Mouse (Mus musculus) urinary bladder, postnatal 14 days (tissue): ENCODE measurements around the gene Rhox13.

ENCODE experiments used
- DNase-seq: peaks from one replicate; pipeline ENCODE4 v3.0.0; 2021; ENCODE audit warnings: low spot score

Gene Rhox13

DNA sequence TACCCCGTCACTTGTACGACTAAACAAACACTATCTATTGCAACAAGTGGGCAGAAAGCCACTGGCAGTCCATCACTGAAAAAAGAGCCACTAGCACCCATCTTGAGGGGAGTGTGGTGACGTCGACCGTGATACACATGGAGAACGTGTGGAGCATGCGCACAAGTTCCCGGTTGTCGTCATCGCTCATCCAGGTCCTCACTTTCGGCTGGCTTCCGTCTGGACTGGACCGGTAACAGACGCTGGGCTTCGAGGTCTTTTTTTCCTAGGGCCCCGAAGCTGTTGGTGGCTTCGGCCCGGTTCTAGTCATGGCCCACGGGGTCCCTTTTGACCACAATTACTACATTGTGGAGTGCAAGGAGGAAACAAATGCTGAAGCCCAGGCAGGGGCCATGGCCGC lies at the start of gene Rhox13:
Gene Rhox13, plus strand, starts transcription at position 238 of the 400 bp plus-strand sequence.
- no peak for DNase-seq

GRCm38 (mm10) chrX:38084226-38084625 lies 36.8 kb upstream of the Rhox13 start:
- DNase-seq: peak; percentile 44

DNA sequence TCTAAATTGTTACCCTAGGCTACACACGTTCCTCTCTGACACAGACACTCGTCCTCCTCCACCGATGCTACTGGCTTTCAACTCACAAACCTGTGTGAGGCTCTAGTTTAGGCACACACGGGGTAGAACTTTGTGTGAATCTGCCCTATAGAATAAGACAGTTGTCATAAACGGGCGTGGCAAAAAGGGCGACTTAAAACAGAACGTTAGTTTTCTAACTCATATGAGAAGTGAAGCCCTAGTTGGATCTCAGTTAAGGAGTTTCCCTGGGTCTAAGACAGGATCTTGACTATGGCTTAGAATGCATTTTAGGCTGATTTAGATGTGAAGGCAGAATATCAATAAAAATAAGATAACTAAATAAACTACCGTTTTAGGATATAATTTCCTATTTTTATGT lies 36.0 kb upstream of the Rhox13 start, which contains the start of gene Rhox11:
Gene Rhox11, minus strand, starts transcription at position 101 of the 400 bp plus-strand sequence.
- DNase-seq: no peak

DNA sequence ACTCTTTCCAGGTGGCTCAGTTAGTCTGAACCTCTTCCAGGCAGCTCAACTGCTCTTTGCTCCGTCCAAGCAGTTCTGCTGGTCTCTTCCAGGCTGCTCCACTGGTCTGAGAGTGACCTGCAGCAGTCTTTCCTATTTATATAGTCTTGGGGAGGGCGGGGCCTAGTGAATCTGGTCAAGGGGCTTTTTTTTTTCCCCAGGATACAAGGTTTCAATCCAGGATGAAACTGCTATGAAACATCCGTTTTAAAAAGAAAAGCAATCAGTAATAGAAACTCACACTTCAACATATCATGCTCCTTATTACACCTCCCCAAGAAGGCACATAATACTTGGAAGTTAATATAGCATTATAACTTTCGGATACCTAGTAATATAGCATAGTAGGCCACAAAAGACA lies 10.2 kb upstream of the Rhox13 start, which contains the start of gene Rhox12:
Gene Rhox12, minus strand, starts transcription at position 101 of the 400 bp plus-strand sequence.
- DNase-seq: no peak

- DNase-seq: no peak
These were observed 459 bp downstream of the Rhox13 start for GRCm38 (mm10) chrX:38121478-38121877.

- DNase-seq: no peak
These were observed 38.1 kb downstream of the Rhox13 start for GRCm38 (mm10) chrX:38159097-38159496.

DNA sequence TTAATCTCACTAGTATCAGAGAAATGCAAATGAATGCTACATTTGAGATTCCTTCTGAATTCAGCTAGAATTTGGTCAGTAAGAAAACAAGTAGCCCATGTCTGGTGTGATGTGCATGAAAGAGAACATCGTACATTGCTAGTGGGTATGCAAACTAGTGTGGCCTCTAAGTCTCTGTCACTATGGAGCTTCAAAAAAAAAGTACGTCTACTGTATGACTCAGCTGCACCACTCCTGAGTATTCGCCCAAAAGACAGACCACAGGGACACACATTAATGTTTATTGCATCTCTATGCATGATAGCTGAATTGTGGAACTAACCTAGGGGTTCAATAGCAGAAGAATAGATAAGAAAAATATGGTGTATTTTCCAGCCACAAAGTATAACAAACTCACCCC lies 44.3 kb downstream of the Rhox13 start:
- DNase-seq: no peak

GRCm38 (mm10) chrX:38166064-38166463 lies 45.0 kb downstream of the Rhox13 start:
- no peak for DNase-seq

- no peak for DNase-seq
These were observed 45.6 kb downstream of the Rhox13 start for GRCm38 (mm10) chrX:38166592-38166991.
